Mouse (Mus musculus) liver, postnatal 0 days (tissue): ENCODE results near the gene Rasgrf1. TPM values are rescaled to one million over a fixed set of nuclear protein-coding genes. Genes with fewer than 3 reads are reported as not detected.

ENCODE experiments used
- ATAC-seq: fragments of 200-750 bp; cut with Nextera tagmentation; 2 replicates; pipeline ENCODE4 v1.8.0; 2017; ENCODE audit warnings: mild to moderate bottlenecking, moderate library complexity
- DNase-seq: peaks from one replicate; pipeline ENCODE4 v3.0.0-alpha.2; 2016
- H3K27ac ChIP-seq: fragments of 300-500 bp; sonication (generic); 2 replicates; pipeline ENCODE4 v1.5.1; 2014; ENCODE audit warnings: antibody characterized with exemption, moderate library complexity, mild to moderate bottlenecking, low read depth
- H3K27me3 ChIP-seq: fragments of 300-500 bp; sonication (generic); 2 replicates; pipeline ENCODE4 v1.6.1; 2014; ENCODE audit warnings: low read length, control low read depth, mixed read lengths; ENCODE audit not compliant: insufficient read depth
- H3K36me3 ChIP-seq: fragments of 300-500 bp; sonication (generic); replicated peaks from 2 replicates; pipeline ENCODE4 v1.6.1; 2014; ENCODE audit warnings: mild to moderate bottlenecking, control low read depth, low read length, moderate library complexity, mixed read lengths; ENCODE audit not compliant: insufficient read depth
- H3K4me1 ChIP-seq: fragments of 300-500 bp; sonication (generic); 2 replicates; pipeline ENCODE4 v1.6.1; 2014; ENCODE audit warnings: antibody characterized with exemption, mild to moderate bottlenecking, control low read depth; ENCODE audit not compliant: insufficient read depth
- H3K4me2 ChIP-seq: fragments of 300-500 bp; sonication (generic); 2 replicates; pipeline ENCODE4 v1.6.1; 2014; ENCODE audit warnings: low read depth, mild to moderate bottlenecking, low read length, moderate library complexity, mixed read lengths
- H3K4me3 ChIP-seq: fragments of 300-500 bp; sonication (generic); 2 replicates; pipeline ENCODE4 v1.5.1; 2014; ENCODE audit warnings: low read depth, low read length
- H3K9ac ChIP-seq: fragments of 300-500 bp; sonication (generic); replicated peaks from 2 replicates; pipeline ENCODE4 v1.6.1; 2014; ENCODE audit warnings: mild to moderate bottlenecking, moderate library complexity
- H3K9me3 ChIP-seq: fragments of 300-500 bp; sonication (generic); 2 replicates; pipeline ENCODE4 v1.6.1; 2016; ENCODE audit warnings: mild to moderate bottlenecking, control low read depth, low read length, mixed read lengths
- CTCF ChIP-seq: sonication (generic); IDR thresholded peaks from 2 replicates; pipeline ENCODE4 v1.5.1; 2016; ENCODE audit warnings: antibody characterized with exemption, low read depth
- EP300 ChIP-seq: IDR thresholded peaks from 2 replicates; pipeline ENCODE4 v1.6.1; 2016; ENCODE audit warnings: antibody characterized with exemption, low read depth, mild to moderate bottlenecking
- WGBS: fragments of 180-500 bp; shearing (Covaris S2); extraction: QIAGEN DNeasy Blood & Tissue Kit; methylation state at CpG from one replicate; pipeline ENCODE4 v1.1.7; 2014; ENCODE audit not compliant: insufficient replicate concordance; 5-methylcytosine and 5-hydroxymethylcytosine counted together
- polyA plus RNA-seq: library from polyadenylated mRNA; unstranded; fragments of >200 nt; fragmentation: Nextera tagmentation; extraction: Ambion mirVana; gene quantifications from 2 replicates; pipeline ENCODE4 v1.2.1, GENCODE M21; 2015

The Rasgrf1 gene
- polyA plus RNA-seq, 1 experiment from 2014 or later = 0.05 TPM

GRCm38 (mm10) chr9:90045191-90045590 is 135.5 kb downstream of the Rasgrf1 start:
- Histone ChIP-seq H3K4me3 (no peak overlapping the region), H3K36me3 (no peaks in the 10 kb centered on the region), H3K4me1 (no peaks in the 10 kb centered on the region), H3K4me2 (no peak overlapping the region), H3K9me3 (no peaks in the 10 kb centered on the region), H3K9ac (no peak overlapping the region), H3K27ac (no peak overlapping the region), H3K27me3 (no peaks in the 10 kb centered on the region)
- no peak for TF ChIP-seq CTCF
- no peak for TF ChIP-seq EP300
- WGBS = 71% methylated on average over 7 of the region's 7 CpGs
- DNase-seq (no peak), ATAC-seq (peak; percentile 47)

DNA sequence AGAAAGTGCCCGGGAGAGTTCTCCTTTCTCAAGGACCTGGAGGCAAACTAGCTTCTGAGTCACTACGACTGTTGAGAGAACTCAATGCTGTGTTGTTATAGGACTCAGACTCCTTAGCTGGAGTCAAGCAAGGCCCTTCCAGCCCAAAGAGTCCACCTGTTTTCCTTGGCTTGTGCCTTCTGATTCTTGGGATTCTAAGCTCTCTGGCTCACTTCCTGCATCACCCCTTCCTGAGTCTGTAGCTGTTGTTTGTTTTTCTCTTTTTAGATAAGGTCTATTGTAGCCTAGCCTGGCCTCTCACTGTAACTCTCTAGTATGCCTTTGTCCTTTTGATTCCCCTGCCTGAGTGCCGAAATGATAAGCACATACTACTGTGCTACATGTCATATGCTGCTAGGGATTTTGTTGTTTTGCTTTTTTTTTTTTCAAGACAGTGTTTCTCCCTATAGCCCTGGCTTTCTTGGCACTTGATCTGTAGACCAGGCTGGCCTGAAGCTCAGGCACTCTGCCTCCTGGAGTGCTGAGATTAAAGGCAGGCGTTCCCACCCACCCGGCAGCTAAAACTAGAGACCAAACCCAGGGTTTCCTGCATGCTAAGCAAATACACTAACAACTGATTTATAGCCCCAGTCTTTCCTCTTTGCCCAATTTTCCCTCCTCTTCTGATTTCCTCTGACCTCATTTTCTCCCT is 138.4 kb downstream of the Rasgrf1 start:
- no peak overlapping the region for H3K4me3 ChIP-seq
- no peak overlapping the region for H3K9ac ChIP-seq
- no peak overlapping the region for H3K4me2 ChIP-seq
- H3K4me1 ChIP-seq = no peaks in the 10 kb centered on the region
- ATAC-seq (no peak), DNase-seq (no peak)
- 34% methylated on average over 5 of the region's 5 CpGs for WGBS
- H3K27me3 ChIP-seq = no peaks in the 10 kb centered on the region
- H3K9me3 ChIP-seq = no peaks in the 10 kb centered on the region
- TF ChIP-seq EP300 = no peak
- TF ChIP-seq CTCF = no peak
- H3K36me3 ChIP-seq = no peaks in the 10 kb centered on the region
- H3K27ac ChIP-seq = no peak overlapping the region

DNA sequence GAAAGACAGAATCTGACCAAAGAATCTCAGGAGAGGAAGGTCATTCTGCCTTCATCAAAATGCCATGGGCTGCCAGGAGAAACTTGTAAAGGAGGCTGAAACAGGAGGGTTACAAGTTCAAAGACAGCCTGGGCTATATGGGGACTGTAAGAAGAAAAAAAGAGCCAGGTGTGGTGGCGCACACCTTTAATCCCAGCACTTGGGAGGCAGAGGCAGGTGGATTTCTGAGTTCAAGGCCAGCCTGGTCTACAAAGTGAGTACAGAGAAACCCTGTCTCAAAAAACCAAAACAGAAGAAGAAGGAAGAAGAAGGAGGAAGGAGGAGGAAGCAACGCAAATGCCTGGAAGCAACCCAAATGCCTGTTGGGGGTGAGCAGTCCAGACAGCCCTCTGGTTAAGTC is 144.1 kb downstream of the Rasgrf1 start, which contains the start of gene Ctsh:
Gene Ctsh, plus strand, starts transcription at position 301 of the 400 bp plus-strand sequence.
- 39% methylated on average over 2 of the region's 2 CpGs for WGBS
- ATAC-seq (no peak), DNase-seq (no peak)
- H3K9me3 ChIP-seq = no peaks in the 10 kb centered on the region
- TF ChIP-seq EP300 (no peak), CTCF (no peak)
- H3K27ac ChIP-seq = peak within 1 kb of the TSS; percentile 97
- H3K9ac ChIP-seq = peak within 1 kb of the TSS; percentile 71
- no peaks in the 10 kb centered on the region for H3K27me3 ChIP-seq
- no peaks in the 10 kb centered on the region for H3K4me1 ChIP-seq
- no peaks in the 10 kb centered on the region for H3K36me3 ChIP-seq
- H3K4me2 ChIP-seq = peak within 1 kb of the TSS; percentile 65
- peak within 1 kb of the TSS; percentile 58 for H3K4me3 ChIP-seq

- Histone ChIP-seq H3K4me3 (peak overlapping the region; percentile 58), H3K9ac (peak overlapping the region; percentile 71), H3K9me3 (no peaks in the 10 kb centered on the region), H3K27me3 (no peaks in the 10 kb centered on the region), H3K36me3 (no peaks in the 10 kb centered on the region), H3K27ac (peak overlapping the region; percentile 97), H3K4me1 (no peaks in the 10 kb centered on the region; the same call in 1 of the 2 replicates), H3K4me2 (peak overlapping the region; percentile 65)
- peak; percentile 72 for TF ChIP-seq CTCF
- TF ChIP-seq EP300 = no peak
- WGBS = under 1% methylated on average over 37 of the region's 37 CpGs
- DNase-seq = peak; percentile 83
- peak; percentile 94 for ATAC-seq
Observed at GRCm38 (mm10) chr9:90054371-90055145, 144.8 kb downstream of the Rasgrf1 start.

DNA sequence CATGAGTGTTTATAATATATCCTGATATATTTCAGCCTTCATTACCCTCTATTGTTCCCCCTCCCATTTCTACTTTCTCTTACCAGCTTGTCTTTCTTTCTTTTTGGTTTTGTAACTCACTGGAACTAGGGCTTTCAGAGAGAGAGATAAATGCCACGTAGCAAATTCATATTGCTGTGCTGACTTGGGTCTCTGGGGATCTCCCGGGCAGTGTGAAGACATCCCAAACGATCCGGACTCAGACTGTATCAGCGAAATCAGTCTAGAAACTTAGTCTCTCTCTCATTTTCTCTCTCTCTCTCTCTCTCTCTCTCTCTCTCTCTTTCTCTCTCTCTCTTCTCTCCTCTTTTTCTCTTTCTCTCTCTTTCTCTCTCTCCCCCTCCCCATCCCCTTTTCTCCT is 145.7 kb downstream of the Rasgrf1 start:
- Histone ChIP-seq H3K4me3 (peak overlapping the region; percentile 58), H3K9ac (peak overlapping the region; percentile 71), H3K36me3 (no peaks in the 10 kb centered on the region; the same call in 1 of the 2 replicates), H3K27ac (peak overlapping the region; percentile 97), H3K4me2 (peak overlapping the region; percentile 65), H3K27me3 (no peaks in the 10 kb centered on the region), H3K9me3 (no peaks in the 10 kb centered on the region), H3K4me1 (no peaks in the 10 kb centered on the region; the same call in 1 of the 2 replicates)
- 31% methylated on average over 5 of the region's 5 CpGs for WGBS
- TF ChIP-seq EP300 = no peak
- no peak for TF ChIP-seq CTCF
- DNase-seq = no peak
- no peak for ATAC-seq

- H3K4me3 ChIP-seq = peak overlapping the region; percentile 58
- H3K4me2 ChIP-seq = peak overlapping the region; percentile 65
Observed at GRCm38 (mm10) chr9:90055911-90056310, 146.2 kb downstream of the Rasgrf1 start.

More at GRCm38 (mm10) chr9:90055911-90056310, 146.2 kb downstream of the Rasgrf1 start:
- no peaks in the 10 kb centered on the region for H3K9me3 ChIP-seq
- DNase-seq (no peak), ATAC-seq (no peak)
- peak overlapping the region; percentile 34; the same call in 1 of the 2 replicates for H3K9ac ChIP-seq
- no peaks in the 10 kb centered on the region; the same call in 1 of the 2 replicates for H3K4me1 ChIP-seq
- TF ChIP-seq EP300 (no peak), CTCF (no peak)
- no peaks in the 10 kb centered on the region for H3K27me3 ChIP-seq
- 69% methylated on average over 3 of the region's 3 CpGs for WGBS
- H3K36me3 ChIP-seq = no peaks in the 10 kb centered on the region; the same call in 1 of the 2 replicates
- H3K27ac ChIP-seq = no peak overlapping the region
